Mouse (Mus musculus) lung, embryonic 16.5 days (tissue): ENCODE data around the gene Wdr27. TPM values are rescaled to one million over a fixed set of nuclear protein-coding genes. Genes with fewer than 3 reads are reported as not detected.

Experiments
- polyA plus RNA-seq: library from polyadenylated mRNA; unstranded; fragments of >200 nt; fragmentation: Nextera tagmentation; extraction: Ambion mirVana; gene quantifications from 2 replicates; pipeline ENCODE4 v1.2.1, GENCODE M21; 2015

The Wdr27 gene
- polyA plus RNA-seq, 1 experiment from 2014 or later, result 11.1 TPM

Other genes with a start within 250 kb of the Wdr27 start
- 28.6 and 31.5 TPM in 2 replicates for gene Thbs2, start 248.9 kb downstream of the Wdr27 start, polyA plus RNA-seq
- gene 1600012H06Rik, start within 50 bp of the Wdr27 start, polyA plus RNA-seq, result 41.7 and 43.5 TPM in 2 replicates
- gene Phf10, start 18.1 kb upstream of the Wdr27 start, polyA plus RNA-seq, result 36.1 and 36.6 TPM in 2 replicates
- gene 9030025P20Rik, start 35.3 kb upstream of the Wdr27 start, polyA plus RNA-seq, result 8.3 and 8.7 TPM in 2 replicates
- gene Gm3417, start 35.6 kb upstream of the Wdr27 start, polyA plus RNA-seq, result 1.6 and 1.8 TPM in 2 replicates
- gene Gm3435, start 67.0 kb upstream of the Wdr27 start, polyA plus RNA-seq, result 8.4 and 9.7 TPM in 2 replicates
- gene Ermard, start 98.0 kb upstream of the Wdr27 start, polyA plus RNA-seq, result 85.1 and 91.1 TPM in 2 replicates
- gene Tcte3, start 98.3 kb upstream of the Wdr27 start, polyA plus RNA-seq, result 0.65 and 0.95 TPM in 2 replicates
- 2.7 and 3.1 TPM in 2 replicates for gene Gm3448, start 98.4 kb upstream of the Wdr27 start, polyA plus RNA-seq